Mouse (Mus musculus): Measurements from ENCODE around the gene Prkca.

DNA sequence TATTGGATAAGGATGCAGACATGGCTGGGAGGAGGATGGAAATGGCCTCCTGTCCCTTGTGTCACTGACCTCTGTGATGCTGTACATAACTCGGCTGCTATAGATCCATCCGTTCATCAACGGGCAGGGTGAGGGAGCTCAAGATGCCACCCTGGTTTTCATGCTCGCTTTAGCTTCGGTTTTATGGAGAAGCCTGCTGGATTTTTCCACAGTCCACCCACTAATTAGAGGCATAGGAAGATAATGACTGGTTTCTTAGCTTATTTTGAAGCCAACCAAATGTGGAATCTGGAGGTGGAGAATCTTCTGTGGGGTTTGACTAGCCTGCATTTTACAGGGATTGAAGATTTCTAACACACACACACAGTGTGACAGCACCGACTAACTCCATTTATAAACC lies 286.6 kb downstream of the Prkca start:
- TF ChIP-seq POLR2A (IDR thresholded peaks at IDR 0.05; ENCODE audit: insufficient read depth, low read depth, low read length) = no peak
- TF ChIP-seq CTCF (IDR thresholded peaks at IDR 0.05; ENCODE audit: insufficient read depth, low read depth, low read length) = no peak

Data from olfactory bulb, adult 2 months (tissue).